Mouse (Mus musculus): Measurements from ENCODE around the gene Fam228a. TPM values are rescaled to one million over a fixed set of nuclear protein-coding genes. Genes with fewer than 3 reads are reported as not detected.

Fam228a gene
- total RNA-seq, 2 experiments from 2014 or later, result 0.15 to 0.76 TPM

Other genes starting within 250 kb of the Fam228a start
- gene Itsn2, start 145.8 kb downstream of the Fam228a start, total RNA-seq (2021), result 10 to 100 TPM; 40.2 to 45.4 TPM
- not detected for gene Gm3625, start 145.5 kb downstream of the Fam228a start, total RNA-seq (2021)
- 1 to 10 TPM; 2.5 to 3.9 TPM for gene Pfn4, start 30.6 kb upstream of the Fam228a start, total RNA-seq (2021)
- gene Fam228b, start 30.8 kb upstream of the Fam228a start, total RNA-seq (2021), result 10 to 100 TPM in 1 of 2 experiments, 1 to 10 TPM in 1; 8.6 to 17.3 TPM
- gene Sf3b6, start 79.1 kb upstream of the Fam228a start, total RNA-seq (2021), result 100 to 1,000 TPM in 1 of 2 experiments, 10 to 100 TPM in 1; 87.9 to 101 TPM
- 10 to 100 TPM; 10.6 to 19.8 TPM for gene Fkbp1b, start 103.2 kb upstream of the Fam228a start, total RNA-seq (2021)
- gene Wdcp, start 104.9 kb upstream of the Fam228a start, total RNA-seq (2021), result 10 to 100 TPM in 1 of 2 experiments, 1 to 10 TPM in 1; 9.5 to 11.4 TPM
- 1 to 10 TPM; 2.3 to 4.6 TPM for gene Mfsd2b, start 135.9 kb upstream of the Fam228a start, total RNA-seq (2021)
- 10 to 100 TPM; 31.8 to 32.7 TPM for gene Ubxn2a, start 169.3 kb upstream of the Fam228a start, total RNA-seq (2021)
- gene Atad2b, start 178.9 kb upstream of the Fam228a start, total RNA-seq (2021), result 10 to 100 TPM; 27.3 to 34.4 TPM

Data from adrenal gland, postnatal 10 days (tissue).